ENCODE assay signal across 23 mouse cellular contexts in the genomic region with DNA sequence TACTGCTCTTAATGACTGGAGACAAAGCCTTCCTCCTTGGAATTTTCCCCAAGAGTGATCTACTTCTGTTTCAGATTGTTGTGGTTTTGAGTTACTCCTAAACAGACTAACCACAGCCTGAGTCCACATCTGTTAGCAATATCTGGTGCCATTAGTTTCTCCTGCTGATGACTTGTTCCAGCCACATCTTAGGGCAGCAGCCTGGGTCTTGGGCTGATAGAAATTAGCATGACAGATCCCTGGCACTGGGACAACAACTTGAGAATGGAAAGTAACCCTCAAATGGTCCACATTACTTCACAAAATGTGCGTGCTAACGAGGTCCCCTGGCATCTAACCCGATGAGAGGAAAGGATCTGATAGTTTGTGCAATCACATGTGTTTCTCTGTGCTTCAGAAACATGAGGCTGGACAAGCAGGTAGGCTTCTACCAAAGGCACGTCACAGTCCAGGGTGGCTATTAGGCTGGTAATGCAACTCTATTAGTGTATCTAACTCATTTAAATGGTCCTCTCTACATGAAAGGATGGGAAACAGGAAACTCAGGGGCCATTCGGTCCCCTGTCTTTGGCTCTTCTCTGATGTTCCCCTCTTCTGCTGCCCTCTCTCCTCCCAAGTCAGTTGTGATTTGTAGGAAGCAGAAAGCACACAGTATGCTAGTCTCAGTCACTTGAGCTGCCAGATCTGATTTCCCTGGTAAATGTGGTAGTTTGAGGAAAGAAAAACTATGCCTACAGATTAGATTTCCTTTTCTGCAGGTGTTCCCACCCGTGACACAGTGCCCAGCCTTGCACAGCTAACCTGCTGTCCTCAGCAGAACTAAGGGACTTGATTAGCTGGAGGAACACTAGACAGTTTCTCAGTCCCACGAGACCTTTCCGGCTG.
DNase-seq lines count a peak whose midpoint lies in the region; ATAC-seq and TF ChIP-seq lines count a peak whose summit lies in the region.
"Had no signal": no experiment of that assay in that cellular context is flagged by ENCODE, and none has a peak within 500 bp of the region (broad histone marks: within the 10 kb centered on the region; RNA-seq: fewer than 3 reads in every experiment).

No protein-coding gene starts in this region.

- H3K27ac ChIP-seq in heart, embryonic 11.5 days (ENCODE audit: low read depth, low read length): no peak overlapping the region
- H3K27ac ChIP-seq in embryonic facial prominence, embryonic 14.5 days (replicated peaks; ENCODE audit: low read depth, low read length): peak overlapping the region; percentile 44
- H3K27ac ChIP-seq in limb, embryonic 13.5 days: no peak overlapping the region
- no peak overlapping the region for H3K27ac ChIP-seq in midbrain, embryonic 10.5 days (replicated peaks)
- H3K27ac ChIP-seq in forebrain, embryonic 13.5 days: no peak overlapping the region
- H3K27ac ChIP-seq: forebrain, embryonic 15.5 days; hindbrain, embryonic 12.5 days; liver, embryonic 12.5 days; neural tube, embryonic 15.5 days had no signal

- H3K9ac ChIP-seq in heart, embryonic 11.5 days (ENCODE audit: low read depth, low read length): no peak overlapping the region
- no peak overlapping the region for H3K9ac ChIP-seq in embryonic facial prominence, embryonic 14.5 days (ENCODE audit: low read depth, low read length)
- no peak overlapping the region for H3K9ac ChIP-seq in limb, embryonic 13.5 days
- H3K9ac ChIP-seq in forebrain, embryonic 13.5 days: no peak overlapping the region
- H3K9ac ChIP-seq: forebrain, embryonic 15.5 days; hindbrain, embryonic 12.5 days; liver, embryonic 12.5 days; neural tube, embryonic 15.5 days had no signal

- no peak for TF ChIP-seq POLR2A in brain, embryonic 14.5 days (IDR thresholded peaks at IDR 0.05; ENCODE audit: borderline replicate concordance, extremely low read depth, insufficient read depth, insufficient read length, poor library complexity, severe bottlenecking)

- H3K4me3 ChIP-seq in heart, embryonic 11.5 days (ENCODE audit: low read depth, low read length): no peak overlapping the region
- H3K4me3 ChIP-seq in embryonic facial prominence, embryonic 14.5 days (ENCODE audit: low read depth, low read length): no peak overlapping the region
- H3K4me3 ChIP-seq in limb, embryonic 13.5 days: no peak overlapping the region
- no peak overlapping the region for H3K4me3 ChIP-seq in midbrain, embryonic 10.5 days
- H3K4me3 ChIP-seq in forebrain, embryonic 13.5 days: no peak overlapping the region
- H3K4me3 ChIP-seq: forebrain, embryonic 15.5 days; hindbrain, embryonic 12.5 days; liver, embryonic 12.5 days; neural tube, embryonic 15.5 days had no signal

- 80% methylated on average over 8 of the region's 8 CpGs for WGBS in heart, embryonic 11.5 days (ENCODE audit: insufficient replicate concordance)
- 37% methylated on average over 8 of the region's 8 CpGs for WGBS in embryonic facial prominence, embryonic 14.5 days
- 34% methylated on average over 8 of the region's 8 CpGs for WGBS in limb, embryonic 13.5 days
- 86% methylated on average over 8 of the region's 8 CpGs for WGBS in midbrain, embryonic 10.5 days
- 70% methylated on average over 8 of the region's 8 CpGs for WGBS in forebrain, embryonic 13.5 days

- peak; percentile 72 for DNase-seq in heart, adult 11 months
- peak; percentile 35 for DNase-seq in brain, embryonic 14.5 days (ENCODE audit: low read depth)
- peak; percentile 92 for DNase-seq in embryonic facial prominence, embryonic 14.5 days (ENCODE audit: low spot score)
- DNase-seq in left cerebral cortex, postnatal 36 days (ENCODE audit: low spot score in 2 of 2): no peak
- no peak for DNase-seq in midbrain, embryonic 10.5 days (ENCODE audit: low spot score)
- DNase-seq: adrenal gland, postnatal 25 days; cerebellum, adult 11-12 months; gastrocnemius, postnatal 36 days; heart, postnatal 10 days; kidney, postnatal 10 days; lung, adult 2 months; lung, postnatal 36 days; spleen, adult 18-20 months; thymus, postnatal 36 days had no signal

- H3K9me3 ChIP-seq in heart, embryonic 11.5 days (replicated peaks; ENCODE audit: control insufficient read depth, low read length): no peaks in the 10 kb centered on the region
- H3K9me3 ChIP-seq in embryonic facial prominence, embryonic 14.5 days (ENCODE audit: control insufficient read depth, low read length): no peaks in the 10 kb centered on the region
- no peaks in the 10 kb centered on the region for H3K9me3 ChIP-seq in limb, embryonic 13.5 days
- no peaks in the 10 kb centered on the region for H3K9me3 ChIP-seq in midbrain, embryonic 10.5 days (replicated peaks)
- no peaks in the 10 kb centered on the region for H3K9me3 ChIP-seq in forebrain, embryonic 13.5 days (replicated peaks)
- H3K9me3 ChIP-seq: forebrain, embryonic 15.5 days; hindbrain, embryonic 12.5 days; liver, embryonic 12.5 days; neural tube, embryonic 15.5 days had no signal

- H3K4me2 ChIP-seq in heart, embryonic 11.5 days: no peak overlapping the region
- H3K4me2 ChIP-seq in embryonic facial prominence, embryonic 14.5 days (ENCODE audit: low read depth, low read length): peak overlapping the region; percentile 7; the same call in 1 of the 2 replicates
- no peak overlapping the region; the same call in 1 of the 2 replicates for H3K4me2 ChIP-seq in limb, embryonic 13.5 days (replicated peaks)
- no peak overlapping the region for H3K4me2 ChIP-seq in forebrain, embryonic 13.5 days
- H3K4me2 ChIP-seq: forebrain, embryonic 15.5 days; hindbrain, embryonic 12.5 days; liver, embryonic 12.5 days; neural tube, embryonic 15.5 days had no signal

- intact Hi-C loops in left cerebral cortex, postnatal 36 days (cut with DNase I): no loop called here

- H3K4me1 ChIP-seq in heart, embryonic 11.5 days (ENCODE audit: control insufficient read depth, insufficient read depth, low read length): no peaks in the 10 kb centered on the region
- H3K4me1 ChIP-seq in embryonic facial prominence, embryonic 14.5 days (ENCODE audit: control insufficient read depth, insufficient read depth, low read length): peaks cover 13% of the 10 kb centered on the region
- peaks cover 10% of the 10 kb centered on the region; the same call in 1 of the 2 replicates for H3K4me1 ChIP-seq in limb, embryonic 13.5 days
- no peaks in the 10 kb centered on the region for H3K4me1 ChIP-seq in midbrain, embryonic 10.5 days
- H3K4me1 ChIP-seq in forebrain, embryonic 13.5 days: no peaks in the 10 kb centered on the region
- H3K4me1 ChIP-seq: forebrain, embryonic 15.5 days; hindbrain, embryonic 12.5 days; liver, embryonic 12.5 days; neural tube, embryonic 15.5 days had no signal

- no peak for TF ChIP-seq CTCF in brain, embryonic 14.5 days (IDR thresholded peaks at IDR 0.05; ENCODE audit: borderline replicate concordance, extremely low read depth, insufficient read depth, insufficient read length)

- H3K27me3 ChIP-seq in heart, embryonic 11.5 days (ENCODE audit: control insufficient read depth, insufficient read depth, low read length): no peaks in the 10 kb centered on the region
- H3K27me3 ChIP-seq in embryonic facial prominence, embryonic 14.5 days (replicated peaks; ENCODE audit: control insufficient read depth, insufficient read depth, low read length): no peaks in the 10 kb centered on the region; the same call in 1 of the 2 replicates
- no peaks in the 10 kb centered on the region for H3K27me3 ChIP-seq in limb, embryonic 13.5 days
- H3K27me3 ChIP-seq in midbrain, embryonic 10.5 days (ENCODE audit: low read depth, poor library complexity, severe bottlenecking): no peaks in the 10 kb centered on the region
- no peaks in the 10 kb centered on the region for H3K27me3 ChIP-seq in forebrain, embryonic 13.5 days
- H3K27me3 ChIP-seq: forebrain, embryonic 15.5 days; hindbrain, embryonic 12.5 days; liver, embryonic 12.5 days; neural tube, embryonic 15.5 days had no signal

- no peaks in the 10 kb centered on the region for H3K36me3 ChIP-seq in heart, embryonic 11.5 days (ENCODE audit: control insufficient read depth, insufficient read depth, low read length)
- H3K36me3 ChIP-seq in embryonic facial prominence, embryonic 14.5 days (ENCODE audit: control insufficient read depth, insufficient read depth, low read length): no peaks in the 10 kb centered on the region
- no peaks in the 10 kb centered on the region for H3K36me3 ChIP-seq in limb, embryonic 13.5 days
- H3K36me3 ChIP-seq in midbrain, embryonic 10.5 days: no peaks in the 10 kb centered on the region
- no peaks in the 10 kb centered on the region for H3K36me3 ChIP-seq in forebrain, embryonic 13.5 days (ENCODE audit: poor library complexity, severe bottlenecking)
- H3K36me3 ChIP-seq: forebrain, embryonic 15.5 days; G1E; hindbrain, embryonic 12.5 days; liver, embryonic 12.5 days; neural tube, embryonic 15.5 days had no signal

- no peak for ATAC-seq in heart, embryonic 11.5 days (replicated peaks; ENCODE audit: insufficient number of reproducible peaks, low FRiP score, low TSS enrichment)
- peak; percentile 87 for ATAC-seq in embryonic facial prominence, embryonic 14.5 days (ENCODE audit: low read depth)
- peak; percentile 81 for ATAC-seq in limb, embryonic 13.5 days (ENCODE audit: low FRiP score, low read depth)
- no peak for ATAC-seq in forebrain, embryonic 13.5 days
- ATAC-seq: forebrain, embryonic 15.5 days; liver, embryonic 12.5 days; midbrain, embryonic 16.5 days had no signal

Comparison
In these comparisons a context has a peak if more than half of its experiments do, and no peak if none do; other contexts are left out.
1. DNase-seq: peak in heart, adult 11 months (single experiment), brain, embryonic 14.5 days (single experiment) and embryonic facial prominence, embryonic 14.5 days (single experiment); none in left cerebral cortex, postnatal 36 days (0 of 2) and midbrain, embryonic 10.5 days (single experiment).
2. ATAC-seq: peak in embryonic facial prominence, embryonic 14.5 days (single experiment) and limb, embryonic 13.5 days (single experiment); none in heart, embryonic 11.5 days (single experiment) and forebrain, embryonic 13.5 days (single experiment).